Mouse (Mus musculus) neural tube, embryonic 10.5 days (tissue): ENCODE results near the gene Tapbp.
"Not testable (repeated sequence)": the region's sequence is repeated elsewhere in the genome, so short reads cannot be mapped to it uniquely, and the experiment has no call there.

Source experiments
- DNase-seq: peaks from one replicate; pipeline ENCODE4 v3.0.0-alpha.2; 2017; ENCODE audit warnings: low spot score; ENCODE audit errors: extremely low spot score

The Tapbp gene

DNA sequence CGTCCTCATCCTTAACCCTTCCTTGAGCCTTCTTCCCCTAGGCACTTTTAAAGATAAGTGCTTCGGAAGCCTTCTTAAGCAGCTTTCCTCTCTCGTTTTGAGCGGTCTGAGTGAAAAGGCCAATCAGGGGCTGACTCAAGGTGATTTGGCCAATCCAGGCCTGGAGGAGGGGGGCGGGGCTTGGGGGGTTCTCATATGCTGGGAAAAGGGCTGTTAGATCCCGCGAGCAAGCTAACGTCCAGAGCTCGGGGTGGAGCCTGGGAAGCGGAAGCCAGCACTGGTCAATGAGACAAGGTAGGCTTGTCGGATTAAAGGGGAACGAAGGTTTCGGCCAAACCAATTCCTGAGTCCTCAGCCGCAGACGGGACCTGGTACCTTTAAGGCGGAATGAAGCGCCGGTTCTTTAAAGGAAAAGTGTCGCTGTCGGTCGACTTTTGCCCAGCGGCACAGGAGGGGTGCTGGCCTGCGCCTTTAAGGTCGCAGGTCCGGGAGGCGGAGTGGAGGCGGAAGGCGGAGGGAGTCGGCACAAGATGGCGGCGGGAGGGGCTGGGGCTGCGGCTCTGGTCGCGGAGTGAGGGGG, at the start of gene Tapbp, which contains the start of gene Zbtb22:
Gene Tapbp (plus strand): TSS at position 229 of the 580 bp plus-strand sequence.
Gene Zbtb22 (plus strand): TSS at position 234 of the 580 bp plus-strand sequence.
- peak; percentile 95 for DNase-seq

DNA sequence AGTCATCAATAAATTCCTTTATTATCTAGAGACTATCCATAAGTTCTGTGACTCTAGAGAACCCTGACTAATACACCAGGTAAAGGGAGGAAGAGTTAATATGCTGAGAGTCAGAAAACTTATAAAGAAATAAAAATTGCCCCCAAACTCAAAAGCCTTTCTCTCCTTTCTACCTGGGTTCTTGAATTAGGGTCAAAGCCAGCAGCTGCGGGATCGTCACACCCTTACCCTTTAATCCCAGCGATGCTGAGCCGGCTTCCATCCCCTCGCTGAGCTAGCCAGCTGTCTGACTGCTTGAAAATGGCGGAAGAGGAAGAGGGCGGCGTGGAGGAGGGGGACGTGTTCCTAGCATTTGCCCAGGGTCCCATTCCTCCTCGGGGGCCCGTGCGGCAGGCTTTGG, 42.2 kb upstream of the Tapbp start, which contains the start of gene Gm7029:
Gene Gm7029 (plus strand): TSS at position 301 of the 400 bp plus-strand sequence.
- not testable (repeated sequence) for DNase-seq

DNA sequence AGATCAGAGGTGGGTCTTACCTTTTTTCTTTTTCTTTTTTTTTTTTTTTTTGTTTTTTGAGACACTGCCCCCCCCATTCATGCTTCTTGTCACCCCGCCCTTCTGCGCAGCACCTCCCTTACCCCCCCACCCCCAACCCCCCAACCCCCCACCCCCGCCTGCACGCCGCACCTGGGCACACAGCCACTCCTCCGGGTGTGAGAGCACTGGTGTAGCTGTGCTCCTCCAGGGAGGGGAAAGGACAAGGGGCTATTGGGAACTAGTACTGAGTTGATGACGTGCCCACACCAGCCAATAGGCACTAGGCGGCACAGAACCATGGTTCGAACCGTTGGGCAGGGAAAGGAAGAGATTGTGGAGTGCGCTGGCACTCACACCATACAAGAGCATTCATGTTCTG, 41.3 kb upstream of the Tapbp start:
- no peak for DNase-seq

DNA sequence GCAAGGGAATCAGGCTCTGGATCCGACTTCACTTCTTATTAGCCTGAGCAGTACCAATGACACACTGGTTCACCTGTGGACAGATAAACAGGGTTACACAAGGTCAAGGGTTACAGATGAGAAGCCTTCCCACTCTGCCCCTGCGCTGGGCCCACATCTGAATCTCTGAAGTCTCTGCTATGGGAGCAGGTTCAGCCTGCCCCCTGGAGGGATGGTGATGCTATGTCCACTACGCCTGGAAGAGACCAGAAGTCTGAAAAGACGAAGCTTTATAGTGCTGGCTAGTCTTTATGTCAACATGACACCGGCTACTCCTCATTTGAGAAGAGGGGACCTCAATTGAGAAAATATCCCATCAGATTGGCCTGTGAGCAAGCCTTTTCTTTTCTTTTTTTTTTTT, 39.9 kb upstream of the Tapbp start:
- DNase-seq, result not testable (repeated sequence)

DNA sequence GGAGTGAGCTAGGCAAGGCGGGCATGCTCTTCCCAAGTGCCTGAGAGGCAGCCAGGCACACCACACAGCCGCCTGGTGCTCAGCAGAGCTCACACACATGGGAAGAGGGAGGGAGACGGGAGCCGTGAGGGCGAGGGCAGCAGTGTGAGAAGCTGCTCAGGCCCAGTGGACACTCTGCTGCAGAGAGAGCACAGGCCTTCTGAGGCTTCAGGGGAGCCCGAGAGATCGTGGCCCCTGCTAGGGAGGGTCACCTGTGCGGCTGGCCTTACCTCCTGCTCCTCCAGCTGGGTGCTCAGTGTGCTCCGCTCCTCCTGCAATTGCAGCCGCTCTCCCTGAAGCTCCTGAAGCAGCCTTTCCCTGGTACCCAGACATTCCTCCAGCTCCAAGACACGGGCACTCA, 31.4 kb upstream of the Tapbp start:
- DNase-seq, result not testable (repeated sequence)

DNA sequence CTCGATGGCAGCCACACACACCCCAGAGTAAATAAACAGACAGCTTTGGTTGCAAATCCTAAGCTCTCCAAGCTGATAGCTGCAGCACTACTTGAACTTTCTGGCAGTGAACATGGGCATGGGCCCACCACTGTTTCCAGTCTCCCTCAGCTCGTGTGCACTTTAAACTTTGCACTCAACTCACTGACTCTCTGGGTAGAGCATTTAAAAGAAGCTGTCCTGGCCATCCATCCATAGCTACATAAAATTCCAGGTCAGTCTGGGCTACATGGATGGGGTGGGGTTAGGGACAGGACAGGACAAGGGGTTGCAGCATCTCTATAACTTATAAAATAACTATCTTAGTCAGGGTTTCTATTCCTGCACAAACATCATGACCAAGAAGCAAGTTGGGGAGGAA, 27.9 kb upstream of the Tapbp start:
- DNase-seq, result not testable (repeated sequence)

DNA sequence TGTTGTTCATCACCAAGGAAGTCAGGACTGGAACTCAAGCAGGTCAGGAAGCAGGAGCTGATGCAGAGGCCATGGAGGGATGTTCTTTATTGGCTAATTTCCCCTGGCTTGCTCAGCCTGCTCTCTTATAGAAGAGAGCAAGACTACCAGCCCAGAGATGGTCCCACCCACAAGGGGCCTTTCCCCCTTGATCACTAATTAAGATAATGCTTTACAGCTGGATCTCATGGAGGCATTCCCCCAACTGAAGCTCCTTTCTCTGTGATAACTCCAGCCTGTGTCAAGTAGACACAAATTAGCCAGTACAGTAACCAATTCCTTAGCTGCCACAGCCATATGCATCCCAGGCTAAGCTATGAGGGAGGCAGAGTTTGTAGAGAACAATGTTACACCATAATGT, 27.5 kb upstream of the Tapbp start:
- not testable (repeated sequence) for DNase-seq

DNA sequence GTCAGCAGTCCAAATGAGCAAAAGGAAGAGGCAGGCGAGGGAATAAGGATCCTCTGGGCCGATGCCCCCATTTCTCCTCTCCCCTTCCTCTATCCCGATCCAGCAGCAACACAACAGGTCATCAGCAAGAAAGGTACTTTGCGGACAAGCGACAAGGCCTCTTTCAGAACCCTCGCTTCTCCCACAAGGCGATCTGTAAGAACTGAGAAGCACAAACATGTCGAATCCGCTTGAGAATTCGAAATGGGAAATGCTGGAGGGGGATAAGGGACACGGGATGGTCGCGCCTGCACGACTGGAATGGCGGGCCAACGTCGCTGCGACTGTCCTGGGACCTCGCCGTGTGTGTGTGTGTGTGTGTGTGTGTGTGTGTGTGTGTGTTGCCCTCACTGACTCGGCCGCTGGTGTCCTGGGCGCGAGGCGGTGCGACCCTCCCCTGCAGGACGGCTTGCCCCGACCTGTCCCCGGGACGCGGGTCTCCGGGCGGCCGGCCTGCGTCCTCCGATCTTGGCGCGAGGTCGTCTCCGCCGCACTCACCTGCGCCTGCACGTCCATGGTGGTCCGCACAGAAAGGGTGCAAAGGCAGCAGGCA, 25.7 kb upstream of the Tapbp start:
- not testable (repeated sequence) for DNase-seq

DNA sequence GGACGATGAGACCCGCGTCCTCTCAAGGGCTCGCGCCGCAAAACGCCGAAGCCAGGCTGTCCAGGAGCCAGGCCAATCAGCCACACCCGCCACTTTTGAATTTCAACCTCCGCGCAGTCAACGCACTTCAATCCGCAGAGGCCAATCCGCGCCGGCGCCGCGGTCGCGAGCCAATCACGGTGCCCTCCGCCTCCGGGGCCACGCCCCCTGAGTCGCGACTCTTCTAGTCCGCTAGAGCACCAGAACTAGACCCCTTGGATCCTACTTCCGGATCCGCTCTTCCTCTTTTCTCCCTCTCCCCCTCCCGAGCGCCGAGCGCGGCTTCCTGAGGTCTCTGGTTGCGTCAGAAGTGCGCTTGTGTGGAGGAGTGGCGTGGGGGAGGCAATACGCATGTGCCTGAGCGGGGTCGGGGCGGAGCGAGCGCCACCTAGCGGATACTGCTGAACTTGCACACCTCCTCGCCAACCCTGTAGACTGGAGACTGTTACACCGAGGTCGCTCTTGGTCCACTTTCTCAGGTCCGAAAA, 25.1 kb upstream of the Tapbp start, which contains the start of gene Kifc1:
Gene Kifc1 (minus strand): TSS at position 129 of the 527 bp plus-strand sequence.
- DNase-seq, result peak; percentile 100

DNA sequence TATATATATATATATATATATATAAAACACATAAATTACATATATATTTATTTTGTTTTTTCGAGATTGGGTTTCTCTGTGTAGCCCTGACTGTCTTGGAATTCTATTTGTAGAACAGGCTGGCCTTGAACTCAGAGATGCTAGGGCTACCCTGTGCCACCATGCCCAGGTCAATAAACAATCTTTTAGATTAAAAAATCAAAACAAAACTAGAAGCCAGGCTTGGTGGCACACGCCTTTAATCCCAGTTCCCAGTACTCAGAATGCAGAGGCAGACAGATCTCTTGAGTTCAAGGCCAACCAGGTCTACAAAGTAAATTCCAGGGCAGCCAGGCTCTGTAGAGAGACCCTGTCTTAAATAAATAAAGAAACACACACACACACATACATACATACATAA, 24.3 kb upstream of the Tapbp start:
- no peak for DNase-seq

DNA sequence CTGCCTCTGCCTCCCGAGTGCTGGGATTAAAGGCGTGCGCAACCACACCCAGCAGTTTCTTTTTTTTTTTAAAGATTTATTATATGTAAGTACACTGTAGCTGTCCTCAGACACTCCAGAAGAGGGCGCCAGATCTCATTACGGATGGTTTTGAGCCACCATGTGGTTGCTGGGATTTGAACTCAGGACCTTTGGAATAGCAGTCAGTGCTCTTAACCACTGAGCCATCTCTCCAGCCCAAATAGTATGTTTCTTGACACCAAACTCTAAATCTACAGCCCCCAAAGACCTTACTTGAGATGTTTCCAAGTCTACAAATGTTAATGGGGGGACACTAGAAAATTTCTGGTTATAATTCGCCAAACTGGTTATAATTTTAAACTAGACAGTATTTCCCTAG, 23.8 kb upstream of the Tapbp start:
- DNase-seq, result not testable (repeated sequence)

DNA sequence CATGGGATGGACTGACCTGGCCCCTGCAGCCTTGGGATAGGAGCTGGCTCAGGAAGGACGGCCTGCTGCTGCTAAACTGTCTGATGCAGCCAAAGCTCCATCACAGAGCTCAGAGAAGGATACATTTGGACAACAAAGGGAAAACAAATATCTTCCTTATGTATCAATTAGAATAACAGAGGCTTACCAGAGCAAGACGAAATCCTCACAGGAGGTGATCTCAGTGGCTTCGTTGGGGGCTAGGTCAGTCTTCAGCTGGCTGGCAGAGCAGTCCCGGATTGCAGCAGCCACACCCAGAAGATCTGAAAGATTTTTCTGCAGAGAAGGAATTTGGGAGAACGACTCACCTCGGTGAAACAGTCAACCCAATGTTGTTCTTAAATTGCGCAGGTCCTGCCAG, 23.3 kb upstream of the Tapbp start:
- no peak for DNase-seq

DNA sequence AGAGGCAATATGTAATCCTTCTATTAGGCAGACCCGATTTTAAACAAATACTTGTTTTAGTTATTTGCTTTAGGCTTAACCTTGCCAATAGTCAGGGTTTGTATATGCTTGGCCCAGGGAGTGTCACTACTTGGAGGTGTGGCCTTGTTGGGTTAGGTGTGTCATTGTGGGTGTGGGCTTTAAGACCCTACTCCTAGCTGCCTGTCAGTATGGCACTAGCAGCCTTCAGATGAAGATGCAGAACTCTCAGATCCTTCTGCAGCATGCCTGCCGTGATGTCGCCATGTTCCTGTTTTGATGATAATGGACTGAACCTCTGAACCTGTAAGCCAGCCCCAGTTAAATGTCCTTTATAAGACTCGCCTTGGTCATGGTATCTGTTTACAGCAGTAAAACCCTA, 22.7 kb upstream of the Tapbp start:
- not testable (repeated sequence) for DNase-seq

DNA sequence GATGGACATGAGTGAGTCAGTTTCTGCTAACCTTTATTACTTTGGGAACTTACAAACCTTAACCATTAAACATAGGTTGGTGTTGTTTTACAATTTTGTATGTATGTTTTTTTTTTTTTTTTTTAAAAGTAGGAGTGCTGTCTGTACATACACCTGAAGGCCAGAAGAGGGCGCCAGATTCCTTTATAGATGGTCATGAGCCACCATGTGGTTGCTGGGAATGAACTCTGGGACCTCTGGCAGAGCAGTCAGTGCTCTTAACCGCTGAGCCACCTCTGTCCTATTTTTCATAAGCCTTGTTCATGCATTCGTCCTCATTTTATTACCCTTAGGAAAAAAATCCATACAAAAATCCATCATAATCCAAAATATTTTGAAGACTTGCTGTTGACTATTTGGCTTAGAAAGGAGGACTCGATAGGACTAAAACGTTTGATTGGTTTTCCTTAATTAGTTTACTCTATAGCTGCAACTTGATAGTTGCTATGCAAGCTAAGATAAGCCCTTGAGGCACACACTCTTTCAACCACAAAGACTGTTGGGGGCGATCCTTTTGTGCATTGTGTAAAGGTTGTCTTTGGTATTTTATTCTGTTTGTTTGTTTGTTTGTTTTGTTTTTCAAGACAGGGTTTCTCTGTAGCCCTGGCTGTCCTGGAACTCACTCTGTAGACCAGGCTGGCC, 18.4 kb upstream of the Tapbp start:
- DNase-seq, result no peak

DNA sequence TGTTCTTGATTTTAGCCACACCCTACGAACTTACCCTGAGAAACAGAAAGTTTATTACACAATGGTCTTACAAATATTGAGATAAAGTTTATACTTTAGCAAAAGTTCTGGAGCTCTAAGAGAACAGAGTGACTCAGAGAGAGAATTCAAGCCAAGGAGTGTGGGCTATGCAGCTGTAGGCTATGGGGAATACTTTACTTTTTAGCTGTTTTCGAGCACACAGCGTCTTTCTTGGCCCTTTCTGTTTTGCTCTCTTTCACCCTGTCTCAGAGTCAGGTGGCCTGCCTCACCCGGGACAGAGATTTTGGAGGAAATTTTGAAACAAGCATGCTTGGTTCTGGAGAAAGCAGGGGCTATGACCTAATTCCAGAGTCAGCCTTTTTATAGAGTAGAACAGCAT, 17.5 kb upstream of the Tapbp start:
- DNase-seq, result not testable (repeated sequence)

DNA sequence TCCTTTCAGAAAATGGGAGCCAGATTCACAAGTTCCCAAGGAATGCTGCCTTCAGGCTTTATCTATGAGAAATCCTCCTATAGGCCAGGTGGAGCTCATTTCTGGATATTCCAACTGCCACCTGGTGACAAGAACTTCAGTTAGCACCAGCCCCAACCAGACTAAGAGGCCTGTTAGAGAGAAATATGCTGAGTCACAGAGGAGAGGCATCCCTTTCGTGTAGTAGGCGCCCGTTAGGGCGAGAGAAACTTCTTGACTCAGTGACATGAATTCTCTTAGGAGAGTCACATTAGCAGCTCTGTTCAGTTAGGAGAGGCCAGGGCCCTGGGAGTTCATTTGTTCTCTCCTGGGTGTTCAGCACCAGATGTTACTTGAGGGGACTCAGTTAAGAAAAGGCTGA, 16.1 kb upstream of the Tapbp start:
- DNase-seq, result no peak

DNA sequence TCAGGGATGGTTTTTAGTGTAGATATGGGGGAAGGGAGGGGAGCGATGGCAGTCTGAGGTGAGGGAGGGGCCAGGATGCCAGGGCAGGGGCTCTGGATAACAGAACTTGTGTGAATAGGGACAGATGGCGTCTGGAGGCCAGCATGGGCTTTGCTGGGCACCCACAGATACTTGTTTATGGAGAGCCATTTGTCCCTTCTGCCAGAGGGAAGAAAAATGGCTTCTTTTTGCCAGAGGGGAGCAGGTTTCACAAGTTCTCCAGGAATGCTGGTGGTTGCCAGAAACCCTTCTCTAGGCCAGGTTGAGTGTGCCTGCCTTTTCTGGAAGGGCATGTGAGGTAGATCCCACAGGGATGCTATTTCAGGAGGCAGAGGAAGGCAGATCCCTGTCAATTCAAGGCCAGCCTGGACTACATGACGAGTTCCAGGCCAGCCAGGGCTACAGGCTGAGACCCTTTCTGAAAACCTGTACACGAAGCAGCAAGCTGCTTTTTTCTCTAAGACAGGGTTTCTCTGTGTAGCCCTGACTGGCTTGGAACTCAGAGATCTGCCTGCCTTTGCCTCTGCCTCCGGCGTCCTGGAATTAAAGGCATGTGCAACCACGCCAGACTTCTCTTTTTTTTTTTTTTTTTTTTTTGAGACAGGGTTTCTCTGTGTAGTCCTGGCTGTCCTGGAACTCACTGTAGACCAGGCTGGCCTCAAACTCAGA, 15.3 kb upstream of the Tapbp start:
- DNase-seq, result no peak

DNA sequence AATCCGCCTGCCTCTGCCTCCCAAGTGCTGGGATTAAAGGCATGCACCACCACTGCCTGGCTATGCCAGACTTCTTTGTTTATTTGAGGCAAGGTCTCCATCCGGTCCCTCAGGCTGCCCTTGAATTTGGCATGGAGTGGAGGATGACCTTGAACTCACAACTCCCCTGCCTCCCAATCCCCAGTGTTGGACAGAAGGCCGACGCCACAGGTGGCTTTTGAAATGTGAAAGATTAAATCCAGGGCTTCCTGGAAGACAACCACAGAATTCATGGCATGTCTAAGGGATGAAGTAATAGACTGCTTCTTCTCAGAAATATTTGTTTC, 14.7 kb upstream of the Tapbp start:
- no peak for DNase-seq

DNA sequence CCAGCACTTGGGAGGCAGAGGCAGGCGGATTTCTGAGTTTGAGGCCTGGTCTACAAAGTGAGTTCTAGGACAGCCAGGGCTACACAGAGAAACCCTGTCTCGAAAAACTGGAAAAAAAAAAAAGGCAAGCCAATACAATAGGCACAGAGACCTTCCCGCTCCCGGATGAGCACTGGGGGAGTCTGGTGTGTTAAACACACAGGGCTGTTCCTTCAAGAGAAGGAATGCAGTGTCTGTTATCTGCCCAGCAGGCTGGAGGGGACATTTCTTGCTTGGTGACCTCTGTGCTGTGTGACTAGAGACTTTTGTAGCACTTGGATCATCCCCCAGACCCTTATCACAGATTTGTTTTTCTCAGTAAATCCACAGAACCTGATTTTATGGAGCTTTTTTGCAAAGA, 14.0 kb upstream of the Tapbp start:
- no peak for DNase-seq

DNA sequence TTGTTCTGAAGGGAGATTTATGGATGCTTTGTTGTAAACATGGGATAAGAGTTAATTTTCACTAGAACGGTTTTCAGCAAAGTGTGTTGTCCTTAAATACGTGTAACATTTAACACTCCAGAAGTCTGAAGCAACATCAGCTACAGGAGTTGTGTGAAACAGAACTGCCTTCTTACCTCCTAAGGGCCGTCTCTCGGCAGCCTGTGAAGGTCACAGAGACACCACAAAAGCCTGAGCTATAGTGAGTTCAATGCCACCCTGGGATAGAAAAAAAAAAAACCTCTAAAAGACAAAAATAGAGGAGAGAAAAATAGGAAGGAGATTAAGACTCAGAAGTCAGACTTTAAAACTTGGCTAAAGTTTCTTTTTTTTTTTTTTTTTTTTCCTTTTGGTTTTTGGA, 13.6 kb upstream of the Tapbp start:
- no peak for DNase-seq

DNA sequence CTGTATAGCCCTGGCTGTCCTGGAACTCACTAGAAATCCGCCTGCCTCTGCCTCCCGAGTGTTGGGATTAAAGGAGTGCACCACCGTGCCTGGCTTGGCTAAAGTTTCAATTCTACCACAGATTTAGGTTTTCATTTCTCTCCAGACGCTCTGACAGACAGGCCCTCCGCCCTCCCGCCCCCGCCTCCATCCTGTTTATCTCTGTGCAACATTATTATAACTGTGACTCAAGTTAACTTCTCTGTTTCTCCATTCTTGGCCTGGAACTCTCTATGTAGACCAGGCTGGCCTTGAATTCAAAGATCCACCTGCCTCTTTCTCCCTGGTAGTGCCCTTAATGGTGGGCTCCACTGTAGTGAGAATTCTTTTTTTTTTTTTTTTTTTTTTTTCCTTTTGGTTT, 13.2 kb upstream of the Tapbp start:
- no peak for DNase-seq
